Mouse (Mus musculus): ENCODE data around the gene Milr1.

Milr1 gene

DNA sequence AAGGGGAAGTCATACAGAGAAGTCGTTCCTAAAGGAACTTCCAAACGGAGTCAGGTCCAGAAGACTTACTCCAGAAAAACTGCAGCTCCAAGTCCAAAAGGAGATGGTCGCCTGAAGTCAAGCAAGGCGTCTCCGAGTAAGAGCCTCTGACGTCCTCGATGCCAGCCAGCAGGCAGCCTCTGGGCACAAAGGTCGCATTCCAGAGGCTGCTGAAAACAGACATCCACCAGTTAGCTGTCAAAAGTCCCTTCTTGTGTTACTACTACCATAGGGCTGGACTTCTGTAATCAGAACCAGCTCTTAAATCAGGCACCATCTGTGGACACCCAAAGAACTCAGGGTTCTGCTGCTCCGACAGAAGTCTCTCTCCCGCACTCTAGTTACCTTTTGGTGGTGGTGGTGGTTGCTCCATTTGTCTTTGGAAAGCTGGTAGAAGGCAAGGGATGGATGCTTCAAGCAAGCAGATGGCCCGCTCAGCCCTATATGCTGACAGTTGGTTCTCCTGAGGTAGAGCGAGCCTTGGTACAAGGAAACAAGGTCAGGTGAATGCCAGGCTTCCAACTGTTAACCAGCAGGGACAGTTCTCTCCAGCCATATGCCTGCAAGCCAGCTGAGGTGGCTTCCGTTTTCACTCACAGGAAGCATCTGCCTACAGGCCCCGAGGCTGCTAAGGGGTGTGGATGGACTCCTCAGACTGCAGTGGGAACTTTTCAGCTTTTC is 63.7 kb downstream of the Milr1 start:
- DNase-seq: peak; percentile 87 to 90

DNA sequence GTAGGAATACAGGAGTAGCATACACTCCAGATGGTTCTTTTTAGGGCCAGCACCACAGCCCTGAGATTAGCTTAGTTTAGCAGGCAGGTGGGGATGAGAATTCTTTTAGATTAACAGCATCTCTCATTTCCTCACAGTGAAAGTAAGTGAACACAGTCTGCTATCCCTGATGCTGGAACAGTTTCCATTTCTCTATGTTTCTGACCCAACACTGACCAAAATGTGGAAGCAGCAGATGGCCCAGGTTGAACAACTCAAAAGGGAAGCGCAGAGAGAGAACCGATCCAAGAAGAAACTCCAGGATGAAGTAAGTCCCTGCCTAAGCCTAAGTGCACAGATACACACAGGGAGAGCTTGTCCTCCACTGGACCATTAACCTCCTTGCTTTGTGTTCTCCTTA is 64.3 kb downstream of the Milr1 start:
- no peak for DNase-seq

DNA sequence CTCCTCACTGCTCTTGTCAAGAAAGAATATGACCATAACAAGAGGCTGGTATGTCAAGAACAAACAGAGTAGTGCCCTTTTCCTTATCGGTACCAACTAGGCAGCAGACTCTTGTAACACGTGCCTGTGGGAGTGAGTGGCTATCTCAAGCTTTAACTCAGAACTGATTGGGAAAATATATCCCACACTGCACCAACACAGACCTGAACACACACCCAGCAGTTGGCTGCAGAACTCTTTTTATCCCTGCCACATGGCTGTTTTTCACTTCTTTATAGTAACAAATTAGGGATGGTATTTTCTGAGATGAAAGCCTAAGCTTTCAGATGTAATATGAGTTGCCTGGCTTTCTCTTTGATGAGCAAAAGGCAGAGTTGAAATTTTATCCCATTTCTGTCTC is 64.7 kb downstream of the Milr1 start:
- no peak for DNase-seq

DNA sequence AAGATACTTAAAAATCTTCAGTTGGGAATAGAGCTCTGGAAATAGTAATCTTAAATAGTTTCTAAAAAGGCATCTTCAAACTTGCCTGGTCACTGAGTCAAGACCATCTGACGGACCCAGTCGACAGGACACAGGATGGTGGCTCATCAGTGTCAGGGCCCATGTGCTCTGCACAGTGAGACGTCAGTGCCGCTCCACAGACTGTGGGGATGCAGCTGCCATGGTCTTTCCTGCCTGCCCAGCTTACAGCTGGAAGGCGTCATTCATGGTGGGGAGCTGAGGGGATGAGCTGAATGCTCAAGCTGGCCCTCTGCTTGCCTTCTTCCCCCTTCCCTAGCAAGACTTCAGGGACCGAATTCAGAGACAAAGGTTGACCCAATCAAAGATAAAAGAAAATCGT is 65.3 kb downstream of the Milr1 start:
- no peak for DNase-seq

DNA sequence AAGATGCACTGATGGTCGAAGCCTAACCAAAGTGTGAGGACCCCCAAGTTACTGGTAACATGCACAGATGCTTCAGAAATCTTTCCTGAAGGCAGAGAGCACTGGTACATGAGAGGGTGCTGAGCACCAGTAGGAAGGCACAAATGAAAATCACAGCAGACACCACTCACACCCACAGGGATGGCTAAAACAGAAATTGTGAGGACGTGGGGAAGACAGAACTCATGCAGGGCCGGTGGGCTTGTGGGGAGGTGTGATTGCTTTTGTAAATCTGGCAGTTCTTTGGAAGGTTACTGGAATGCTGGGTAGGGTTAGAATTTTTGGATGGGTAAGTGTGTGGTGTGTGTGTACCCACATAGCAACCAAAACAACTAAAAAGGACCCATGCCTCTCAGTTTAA is 66.1 kb downstream of the Milr1 start:
- no peak for DNase-seq

DNA sequence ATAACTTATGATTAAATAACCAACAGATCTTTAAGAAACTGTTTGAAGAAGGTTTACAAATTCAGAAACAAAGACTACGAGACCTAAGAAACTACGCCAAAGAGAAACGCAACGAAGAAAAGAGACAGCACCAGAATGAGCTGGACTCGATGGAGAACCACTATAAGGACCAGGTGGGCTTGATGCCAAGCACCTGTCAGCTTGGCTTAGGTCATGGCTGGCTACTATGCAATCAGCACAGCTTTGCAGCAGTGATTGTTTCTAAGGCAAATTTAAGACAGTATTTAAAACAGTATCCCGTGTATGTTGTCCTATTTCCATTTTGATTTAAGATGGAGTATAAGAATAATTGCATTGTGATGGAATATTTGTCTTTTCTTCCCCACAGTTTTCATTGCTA is 66.8 kb downstream of the Milr1 start:
- DNase-seq: peak; percentile 86 to 87

DNA sequence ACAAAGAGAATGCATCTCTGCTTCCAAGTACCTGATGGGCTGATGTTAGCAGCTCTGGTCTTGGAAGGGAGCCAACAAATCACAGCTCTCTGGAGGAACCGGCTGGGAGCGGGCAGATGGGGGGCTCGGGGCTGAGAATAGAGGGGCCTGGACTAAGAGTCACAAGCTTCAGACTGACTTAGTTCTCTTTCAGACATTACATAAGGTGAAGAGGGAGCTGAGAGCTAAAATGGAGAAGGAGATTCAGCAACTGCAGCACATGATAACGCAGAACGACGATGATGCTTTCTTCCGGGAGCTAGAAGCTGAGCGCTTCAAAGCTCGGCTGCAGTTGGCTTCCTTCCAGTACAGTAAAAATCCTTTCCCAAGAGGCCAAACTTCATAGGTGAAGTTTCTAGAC is 67.3 kb downstream of the Milr1 start:
- no peak for DNase-seq
